In the genomic region with DNA sequence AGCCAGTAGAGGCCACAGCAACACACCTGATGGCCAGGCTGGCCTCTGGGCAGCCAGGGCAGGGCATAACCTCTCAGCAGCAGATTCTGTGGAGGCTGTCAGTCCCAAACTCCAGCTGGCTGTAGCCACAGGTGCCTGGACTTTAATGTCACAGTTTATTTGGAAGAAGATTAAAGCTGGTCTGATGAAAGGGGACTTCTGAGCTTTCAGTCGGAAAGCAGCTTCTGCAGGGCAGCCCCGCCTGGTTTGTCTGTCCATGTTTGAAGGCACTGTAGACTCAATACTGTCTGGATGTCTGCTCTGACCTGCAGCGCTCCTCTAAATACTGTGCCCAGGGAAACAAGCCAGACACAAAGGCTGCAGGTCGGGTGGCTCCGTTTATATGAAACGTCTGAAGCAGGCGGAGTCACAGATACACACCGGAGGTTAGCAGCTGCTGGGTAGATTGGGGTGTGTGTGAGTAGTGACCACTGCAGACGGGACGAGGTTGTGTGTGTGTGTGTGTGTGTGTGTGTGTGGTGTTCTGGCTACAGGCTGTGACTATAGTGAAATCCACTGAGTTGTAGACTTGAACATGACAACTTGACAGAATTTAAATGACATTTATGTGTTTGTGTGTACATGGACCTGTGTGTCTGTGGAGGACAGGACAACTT, we compare ENCODE assay signal across 20 mouse cellular contexts. TPM values are rescaled to one million over a fixed set of nuclear protein-coding genes. Genes with fewer than 3 reads are reported as not detected.
A peak's percentile ranks its signal among the peaks of the same experiment; 100 is the strongest.
DNase-seq lines count a peak whose midpoint lies in the region; ATAC-seq and TF ChIP-seq lines count a peak whose summit lies in the region.
"Had no signal": no experiment of that assay in that cellular context is flagged by ENCODE, and none has a peak within 500 bp of the region (broad histone marks: within the 10 kb centered on the region; RNA-seq: fewer than 3 reads in every experiment).

No protein-coding gene starts in this region.

- no peak overlapping the region for H3K4me3 ChIP-seq in gastrocnemius, adult 2 months
- H3K4me3 ChIP-seq in lung, embryonic 14.5 days (ENCODE audit: low read depth, low read length), result no peak overlapping the region
- H3K4me3 ChIP-seq in lung, postnatal 0 days (ENCODE audit: low read depth, low read length), result no peak overlapping the region
- no peak overlapping the region for H3K4me3 ChIP-seq in embryonic facial prominence, embryonic 11.5 days (ENCODE audit: low read depth, low read length)
- no peak overlapping the region for H3K4me3 ChIP-seq in limb, embryonic 12.5 days (replicated peaks)
- no peak overlapping the region for H3K4me3 ChIP-seq in liver, postnatal 0 days (ENCODE audit: low read depth, low read length)
- H3K4me3 ChIP-seq: forebrain, embryonic 12.5 days; heart, embryonic 15.5 days; hindbrain, embryonic 15.5 days had no signal

- H3K9ac ChIP-seq in lung, embryonic 14.5 days, result no peak overlapping the region
- H3K9ac ChIP-seq in lung, postnatal 0 days (replicated peaks; ENCODE audit: low read depth), result no peak overlapping the region
- peak overlapping the region; percentile 11; the same call in 1 of the 2 replicates for H3K9ac ChIP-seq in embryonic facial prominence, embryonic 11.5 days (replicated peaks; ENCODE audit: low read length)
- H3K9ac ChIP-seq in limb, embryonic 12.5 days (replicated peaks), result no peak overlapping the region; the same call in 1 of the 2 replicates
- H3K9ac ChIP-seq in liver, postnatal 0 days (replicated peaks), result no peak overlapping the region
- H3K9ac ChIP-seq: forebrain, embryonic 12.5 days; heart, embryonic 15.5 days; hindbrain, embryonic 15.5 days had no signal

- no peaks in the 10 kb centered on the region for H3K36me3 ChIP-seq in lung, embryonic 14.5 days (ENCODE audit: insufficient read depth)
- no peaks in the 10 kb centered on the region for H3K36me3 ChIP-seq in lung, postnatal 0 days (ENCODE audit: insufficient read depth, low read length)
- no peaks in the 10 kb centered on the region for H3K36me3 ChIP-seq in embryonic facial prominence, embryonic 11.5 days (replicated peaks; ENCODE audit: control insufficient read depth, insufficient read depth, low read depth, low read length)
- no peaks in the 10 kb centered on the region for H3K36me3 ChIP-seq in limb, embryonic 12.5 days
- H3K36me3 ChIP-seq in liver, postnatal 0 days (replicated peaks; ENCODE audit: insufficient read depth, low read length), result no peaks in the 10 kb centered on the region
- H3K36me3 ChIP-seq: forebrain, embryonic 12.5 days; heart, embryonic 15.5 days; hindbrain, embryonic 15.5 days had no signal

- TF ChIP-seq CTCF in gastrocnemius, adult 2 months (IDR thresholded peaks at IDR 0.05), result no peak
- no peak for TF ChIP-seq CTCF in lung, embryonic 14.5 days (IDR thresholded peaks at IDR 0.05; ENCODE audit: low read depth)
- no peak for TF ChIP-seq CTCF in lung, postnatal 0 days (IDR thresholded peaks at IDR 0.05)
- TF ChIP-seq CTCF in liver, postnatal 0 days (IDR thresholded peaks at IDR 0.05; ENCODE audit: low read depth), result no peak

- no peak for DNase-seq in gastrocnemius, adult 2 months
- no peak for DNase-seq in gastrocnemius, postnatal 25 days
- DNase-seq in lung, embryonic 14.5 days, result no peak
- no peak for DNase-seq in lung, postnatal 0 days (ENCODE audit: low spot score)
- DNase-seq in embryonic facial prominence, embryonic 11.5 days (ENCODE audit: low spot score), result no peak
- no peak for DNase-seq in liver, postnatal 0 days
- DNase-seq: adrenal gland, postnatal 10 days; cerebellum, adult 18-20 months; cerebellum, adult 9-11 months; cerebellum, postnatal 36 days; gastrocnemius, postnatal 36 days; heart, adult 18-20 months; heart, postnatal 14 days had no signal

- TF ChIP-seq EP300 in lung, postnatal 0 days (IDR thresholded peaks at IDR 0.05), result no peak
- TF ChIP-seq EP300 in liver, postnatal 0 days (IDR thresholded peaks at IDR 0.05; ENCODE audit: low read depth), result no peak

- no peaks in the 10 kb centered on the region for H3K4me1 ChIP-seq in lung, embryonic 14.5 days (ENCODE audit: insufficient read depth)
- H3K4me1 ChIP-seq in lung, postnatal 0 days (ENCODE audit: insufficient read depth, low read depth, low read length), result no peaks in the 10 kb centered on the region
- no peaks in the 10 kb centered on the region for H3K4me1 ChIP-seq in embryonic facial prominence, embryonic 11.5 days (ENCODE audit: control insufficient read depth, insufficient read depth, low read length)
- H3K4me1 ChIP-seq in limb, embryonic 12.5 days (replicated peaks), result peaks cover 30% of the 10 kb centered on the region
- no peaks in the 10 kb centered on the region for H3K4me1 ChIP-seq in liver, postnatal 0 days (ENCODE audit: insufficient read depth)
- H3K4me1 ChIP-seq: forebrain, embryonic 12.5 days; hindbrain, embryonic 15.5 days had no signal

- H3K4me2 ChIP-seq in lung, embryonic 14.5 days, result no peak overlapping the region
- no peak overlapping the region for H3K4me2 ChIP-seq in lung, postnatal 0 days (replicated peaks; ENCODE audit: low read depth, low read length)
- H3K4me2 ChIP-seq in embryonic facial prominence, embryonic 11.5 days (ENCODE audit: low read depth, low read length), result no peak overlapping the region
- H3K4me2 ChIP-seq in limb, embryonic 12.5 days, result no peak overlapping the region
- H3K4me2 ChIP-seq in liver, postnatal 0 days (ENCODE audit: low read depth, low read length), result no peak overlapping the region
- H3K4me2 ChIP-seq: forebrain, embryonic 12.5 days; heart, embryonic 11.5 days; heart, embryonic 15.5 days; hindbrain, embryonic 15.5 days had no signal

- intact Hi-C loops in gastrocnemius, adult 2 months (cut with DNase I), result no loop called here

- no peaks in the 10 kb centered on the region for H3K27me3 ChIP-seq in lung, embryonic 14.5 days (ENCODE audit: insufficient read depth, low read length)
- H3K27me3 ChIP-seq in lung, postnatal 0 days (replicated peaks; ENCODE audit: insufficient read depth, low read length), result no peaks in the 10 kb centered on the region
- H3K27me3 ChIP-seq in embryonic facial prominence, embryonic 11.5 days (ENCODE audit: control insufficient read depth, insufficient read depth, low read length), result no peaks in the 10 kb centered on the region
- no peaks in the 10 kb centered on the region for H3K27me3 ChIP-seq in limb, embryonic 12.5 days
- 0 out of 2 replicates have a peak, but pooled peaks cover 4% of the 10 kb centered on the region for H3K27me3 ChIP-seq in liver, postnatal 0 days (ENCODE audit: insufficient read depth, low read length)
- H3K27me3 ChIP-seq: forebrain, embryonic 12.5 days; hindbrain, embryonic 15.5 days had no signal

- peak; percentile 43 for ATAC-seq in lung, embryonic 14.5 days (ENCODE audit: insufficient read depth)
- ATAC-seq in lung, postnatal 0 days, result no peak; the same call in 1 of the 2 replicates
- ATAC-seq in embryonic facial prominence, embryonic 11.5 days (replicated peaks; ENCODE audit: insufficient number of reproducible peaks, low FRiP score, low TSS enrichment, low read depth), result no peak; the same call in 1 of the 2 replicates
- ATAC-seq in limb, embryonic 12.5 days (ENCODE audit: insufficient number of reproducible peaks, insufficient read depth, low FRiP score, low TSS enrichment, low read depth), result no peak
- no peak for ATAC-seq in liver, postnatal 0 days
- no peak for ATAC-seq in cerebellum, adult (ENCODE audit: insufficient number of reproducible peaks, low FRiP score, low TSS enrichment)
- ATAC-seq: forebrain, embryonic 16.5 days had no signal

- peak overlapping the region; percentile 46; the same call in 1 of the 2 replicates for H3K27ac ChIP-seq in gastrocnemius, adult 2 months
- peak overlapping the region; percentile 58 for H3K27ac ChIP-seq in lung, embryonic 14.5 days (ENCODE audit: low read depth)
- H3K27ac ChIP-seq in lung, postnatal 0 days (ENCODE audit: low read length), result no peak overlapping the region
- no peak overlapping the region for H3K27ac ChIP-seq in embryonic facial prominence, embryonic 11.5 days (replicated peaks; ENCODE audit: low read depth, low read length)
- H3K27ac ChIP-seq in limb, embryonic 12.5 days, result peak overlapping the region; percentile 50
- H3K27ac ChIP-seq in liver, postnatal 0 days (ENCODE audit: low read depth), result no peak overlapping the region
- H3K27ac ChIP-seq: forebrain, embryonic 12.5 days; heart, embryonic 15.5 days; hindbrain, embryonic 15.5 days had no signal

- no peaks in the 10 kb centered on the region for H3K9me3 ChIP-seq in lung, embryonic 14.5 days (ENCODE audit: low read depth, low read length)
- H3K9me3 ChIP-seq in lung, postnatal 0 days (ENCODE audit: low read length), result no peaks in the 10 kb centered on the region
- no peaks in the 10 kb centered on the region; the same call in 1 of the 2 replicates for H3K9me3 ChIP-seq in embryonic facial prominence, embryonic 11.5 days (replicated peaks; ENCODE audit: control insufficient read depth, low read length)
- 0 out of 2 replicates have a peak, but pooled peaks cover 12% of the 10 kb centered on the region for H3K9me3 ChIP-seq in limb, embryonic 12.5 days
- H3K9me3 ChIP-seq in liver, postnatal 0 days (ENCODE audit: low read length), result no peaks in the 10 kb centered on the region
- H3K9me3 ChIP-seq: forebrain, embryonic 12.5 days; heart, embryonic 15.5 days; hindbrain, embryonic 15.5 days had no signal

- 15% methylated on average over 10 of the region's 10 CpGs for WGBS in lung, embryonic 14.5 days
- WGBS in lung, postnatal 0 days, result 32% methylated on average over 10 of the region's 10 CpGs
- 44% methylated on average over 10 of the region's 10 CpGs for WGBS in embryonic facial prominence, embryonic 11.5 days
- 24% methylated on average over 10 of the region's 10 CpGs for WGBS in limb, embryonic 12.5 days
- 49% methylated on average over 10 of the region's 10 CpGs for WGBS in liver, postnatal 0 days (ENCODE audit: insufficient replicate concordance)

RNA-seq across cellular contexts. Expression of a gene that starts 58.5 kb away (rescaled TPM):
- 10 to 100 TPM; 11.3 to 11.7 TPM for total RNA-seq in gastrocnemius, adult 2 months (2021)
- total RNA-seq in gastrocnemius, postnatal 25 days (2021), result 10 to 100 TPM; 10.4 TPM
- polyA plus RNA-seq in lung, embryonic 14.5 days (2014; fragmentation: Nextera tagmentation; extraction: Ambion mirVana), result 8.7 and 9.6 TPM in 2 replicates
- 7.4 and 8.6 TPM in 2 replicates for polyA plus RNA-seq in lung, postnatal 0 days (2015; fragmentation: Nextera tagmentation; extraction: Ambion mirVana)
- polyA plus RNA-seq in embryonic facial prominence, embryonic 11.5 days (2014; fragmentation: Nextera tagmentation; extraction: Ambion mirVana), result 18.4 and 20.1 TPM in 2 replicates
- 27.6 and 33.5 TPM in 2 replicates for polyA plus RNA-seq in limb, embryonic 12.5 days (2016; fragmentation: Nextera tagmentation; extraction: Ambion mirVana)
- 52.2 and 53.2 TPM in 2 replicates for polyA plus RNA-seq in liver, postnatal 0 days (2015; fragmentation: Nextera tagmentation; extraction: Ambion mirVana)

Comparison
In these comparisons a context has a peak if more than half of its experiments do, and no peak if none do; other contexts are left out.
1. H3K27ac ChIP-seq: peak in gastrocnemius, adult 2 months (single experiment), lung, embryonic 14.5 days (single experiment) and limb, embryonic 12.5 days (single experiment); none in lung, postnatal 0 days (single experiment), embryonic facial prominence, embryonic 11.5 days (single experiment) and liver, postnatal 0 days (single experiment).